Mouse (Mus musculus): ENCODE measurements around the gene Scyl3. TPM values are rescaled to one million over a fixed set of nuclear protein-coding genes. Genes with fewer than 3 reads are reported as not detected.

Gene Scyl3
- total and polyA plus RNA-seq, 3 experiments, result 3.4 to 5.3 (median 4.3) TPM

- WGBS, result 92% methylated on average over 2 of the region's 2 CpGs
- Histone ChIP-seq H3K27ac (no peak overlapping the region), H3K27me3 (ENCODE audit: control insufficient read depth, insufficient read depth, low read length) (no peaks in the 10 kb centered on the region), H3K36me3 (ENCODE audit: control insufficient read depth, insufficient read depth, low read length) (no peaks in the 10 kb centered on the region), H3K9ac (ENCODE audit: low read depth, low read length) (no peak overlapping the region), H3K4me1 (ENCODE audit: control insufficient read depth, insufficient read depth, low read length) (no peaks in the 10 kb centered on the region; the same call in none of the 2 replicates), H3K4me3 (no peak overlapping the region), H3K79me2 (replicated peaks; ENCODE audit: control insufficient read depth, insufficient read depth, low read length) (no peaks in the 10 kb centered on the region)
- no peak for DNase-seq
- intact Hi-C loops (cut with DNase I), result no loop called here
- TF ChIP-seq EP300 (IDR thresholded peaks at IDR 0.05; ENCODE audit: insufficient read depth, low read depth, low read length), result no peak
- no peak for TF ChIP-seq CTCF (IDR thresholded peaks at IDR 0.05)
These were observed 28.7 kb upstream of the Scyl3 start for GRCm38 (mm10) chr1:163900168-163900567.

- WGBS, result 84% methylated on average over 3 of the region's 3 CpGs
- intact Hi-C loops (cut with DNase I), result no loop called here
- H3K79me2 ChIP-seq (replicated peaks; ENCODE audit: control insufficient read depth, insufficient read depth, low read length), result no peaks in the 10 kb centered on the region
These were observed 25.5 kb upstream of the Scyl3 start for GRCm38 (mm10) chr1:163903411-163903810.

GRCm38 (mm10) chr1:163907007-163907811 lies 21.7 kb upstream of the Scyl3 start:
- intact Hi-C loops (cut with DNase I), result no loop called here
- no peaks in the 10 kb centered on the region for H3K36me3 ChIP-seq (ENCODE audit: control insufficient read depth, insufficient read depth, low read length)
- no peak for DNase-seq
- no peaks in the 10 kb centered on the region for H3K79me2 ChIP-seq (replicated peaks; ENCODE audit: control insufficient read depth, insufficient read depth, low read length)
- WGBS, result 71% methylated on average over 4 of the region's 4 CpGs
- H3K4me3 ChIP-seq, result no peak overlapping the region
- no peaks in the 10 kb centered on the region for H3K4me1 ChIP-seq (ENCODE audit: control insufficient read depth, insufficient read depth, low read length)
- no peak overlapping the region for H3K9ac ChIP-seq (ENCODE audit: low read depth, low read length)
- no peak for TF ChIP-seq EP300 (IDR thresholded peaks at IDR 0.05; ENCODE audit: insufficient read depth, low read depth, low read length)
- no peak for TF ChIP-seq CTCF (IDR thresholded peaks at IDR 0.05)
- TF ChIP-seq POLR2A (IDR thresholded peaks at IDR 0.05; ENCODE audit: insufficient read depth, low read depth, low read length), result no peak
- H3K27me3 ChIP-seq (ENCODE audit: control insufficient read depth, insufficient read depth, low read length), result no peaks in the 10 kb centered on the region
- no peak overlapping the region for H3K27ac ChIP-seq

More at GRCm38 (mm10) chr1:163903411-163903810, 25.5 kb upstream of the Scyl3 start:
- Histone ChIP-seq H3K4me3 (no peak overlapping the region), H3K27ac (no peak overlapping the region), H3K27me3 (ENCODE audit: control insufficient read depth, insufficient read depth, low read length) (no peaks in the 10 kb centered on the region), H3K4me1 (ENCODE audit: control insufficient read depth, insufficient read depth, low read length) (no peaks in the 10 kb centered on the region), H3K9ac (ENCODE audit: low read depth, low read length) (no peak overlapping the region), H3K36me3 (ENCODE audit: control insufficient read depth, insufficient read depth, low read length) (no peaks in the 10 kb centered on the region)
- no peak for TF ChIP-seq POLR2A (IDR thresholded peaks at IDR 0.05; ENCODE audit: insufficient read depth, low read depth, low read length)
- TF ChIP-seq EP300 (IDR thresholded peaks at IDR 0.05; ENCODE audit: insufficient read depth, low read depth, low read length), result no peak
- no peak for TF ChIP-seq CTCF (IDR thresholded peaks at IDR 0.05)
- DNase-seq, result no peak

- Histone ChIP-seq H3K9ac (ENCODE audit: low read depth, low read length) (no peak overlapping the region), H3K79me2 (replicated peaks; ENCODE audit: control insufficient read depth, insufficient read depth, low read length) (no peaks in the 10 kb centered on the region), H3K4me3 (no peak overlapping the region), H3K27me3 (ENCODE audit: control insufficient read depth, insufficient read depth, low read length) (no peaks in the 10 kb centered on the region), H3K27ac (no peak overlapping the region), H3K36me3 (ENCODE audit: control insufficient read depth, insufficient read depth, low read length) (no peaks in the 10 kb centered on the region), H3K4me1 (ENCODE audit: control insufficient read depth, insufficient read depth, low read length) (no peaks in the 10 kb centered on the region)
- TF ChIP-seq CTCF (IDR thresholded peaks at IDR 0.05) (no peak), POLR2A (IDR thresholded peaks at IDR 0.05; ENCODE audit: insufficient read depth, low read depth, low read length) (no peak), EP300 (IDR thresholded peaks at IDR 0.05; ENCODE audit: insufficient read depth, low read depth, low read length) (no peak)
- DNase-seq, result no peak
- intact Hi-C loops (cut with DNase I), result loop anchor here (2.0 kb wide), 1 partner anchor 758 kb away; no protein-coding TSS in a partner anchor
- WGBS, result 36% methylated on average over 11 of the region's 11 CpGs
These were observed 20.5 kb upstream of the Scyl3 start for GRCm38 (mm10) chr1:163908389-163908788.

GRCm38 (mm10) chr1:163910343-163910742 lies 18.6 kb upstream of the Scyl3 start:
- no peaks in the 10 kb centered on the region for H3K27me3 ChIP-seq (ENCODE audit: control insufficient read depth, insufficient read depth, low read length)
- intact Hi-C loops (cut with DNase I), result loop anchor here (2.0 kb wide), 1 partner anchor 76 kb away; no protein-coding TSS in a partner anchor
- no peak for DNase-seq
- H3K27ac ChIP-seq, result no peak overlapping the region
- H3K9ac ChIP-seq (ENCODE audit: low read depth, low read length), result no peak overlapping the region
- H3K36me3 ChIP-seq (ENCODE audit: control insufficient read depth, insufficient read depth, low read length), result no peaks in the 10 kb centered on the region
- WGBS, result 8% methylated on average over 2 of the region's 2 CpGs
- no peaks in the 10 kb centered on the region for H3K79me2 ChIP-seq (replicated peaks; ENCODE audit: control insufficient read depth, insufficient read depth, low read length)
- no peaks in the 10 kb centered on the region for H3K4me1 ChIP-seq (ENCODE audit: control insufficient read depth, insufficient read depth, low read length)
- TF ChIP-seq POLR2A (IDR thresholded peaks at IDR 0.05; ENCODE audit: insufficient read depth, low read depth, low read length) (no peak), CTCF (IDR thresholded peaks at IDR 0.05) (peak; percentile 82)
- H3K4me3 ChIP-seq, result no peak overlapping the region

GRCm38 (mm10) chr1:163910785-163911184 lies 18.1 kb upstream of the Scyl3 start:
- WGBS, result 94% methylated on average over 9 of the region's 9 CpGs
- TF ChIP-seq EP300 (IDR thresholded peaks at IDR 0.05; ENCODE audit: insufficient read depth, low read depth, low read length) (no peak), CTCF (IDR thresholded peaks at IDR 0.05) (no peak), POLR2A (IDR thresholded peaks at IDR 0.05; ENCODE audit: insufficient read depth, low read depth, low read length) (no peak)
- Histone ChIP-seq H3K4me1 (ENCODE audit: control insufficient read depth, insufficient read depth, low read length) (no peaks in the 10 kb centered on the region), H3K27me3 (ENCODE audit: control insufficient read depth, insufficient read depth, low read length) (no peaks in the 10 kb centered on the region), H3K4me3 (no peak overlapping the region), H3K27ac (no peak overlapping the region), H3K9ac (ENCODE audit: low read depth, low read length) (no peak overlapping the region), H3K79me2 (replicated peaks; ENCODE audit: control insufficient read depth, insufficient read depth, low read length) (no peaks in the 10 kb centered on the region), H3K36me3 (ENCODE audit: control insufficient read depth, insufficient read depth, low read length) (no peaks in the 10 kb centered on the region)
- DNase-seq, result no peak
- intact Hi-C loops (cut with DNase I), result loop anchor here (2.0 kb wide), 1 partner anchor 76 kb away; no protein-coding TSS in a partner anchor

All from heart, adult 2 months (tissue).